Mouse (Mus musculus) layer of hippocampus, postnatal 36 days (tissue): ENCODE data around the gene Mrps16. TPM values are rescaled to one million over a fixed set of nuclear protein-coding genes. Genes with fewer than 3 reads are reported as not detected.

Experiments used
- DNase-seq, 2 experiments: peaks; one replicate each; pipeline ENCODE4 v3.0.0; 2022
- total RNA-seq, 2 experiments: library from RNA; stranded (reverse); gene quantifications; 2 replicates each; pipeline ENCODE4 v1.2.3; 2021

Mrps16 gene
- total RNA-seq, 2 experiments from 2014 or later: 34.0 to 37.4 TPM

- DNase-seq: no peak
Measured at GRCm38 (mm10) chr14:20363230-20363629, 30.2 kb downstream of the Mrps16 start.

- DNase-seq: peak; percentile 90 to 94
Measured at GRCm38 (mm10) chr14:20347991-20348541, 45.4 kb downstream of the Mrps16 start, which contains the start of the genes Ecd and Fam149b. Gene Ecd, minus strand, starts transcription at chr14:20348121. Gene Fam149b, plus strand, starts transcription at chr14:20348162.

GRCm38 (mm10) chr14:20347441-20347990 lies 45.9 kb downstream of the Mrps16 start:
- DNase-seq: no peak

- no peak for DNase-seq
Measured at GRCm38 (mm10) chr14:20345885-20346284, 47.5 kb downstream of the Mrps16 start.

- no peak for DNase-seq
Measured at GRCm38 (mm10) chr14:20340866-20341265, 52.6 kb downstream of the Mrps16 start.

GRCm38 (mm10) chr14:20340149-20340548 lies 53.3 kb downstream of the Mrps16 start:
- DNase-seq: no peak

GRCm38 (mm10) chr14:20339415-20339814 lies 54.0 kb downstream of the Mrps16 start:
- no peak for DNase-seq

Other genes with a start within 250 kb of the Mrps16 start
- under 1 TPM; 0.25 to 0.38 TPM for gene Kcnk5, start 211.8 kb downstream of the Mrps16 start, total RNA-seq
- not detected for gene Kcnk16, start 124.4 kb downstream of the Mrps16 start, total RNA-seq
- 10 to 100 TPM; 21.7 to 22.9 TPM for gene Nudt13, start 98.9 kb downstream of the Mrps16 start, total RNA-seq
- gene Ecd, start 45.5 kb downstream of the Mrps16 start, total RNA-seq: 10 to 100 TPM; 34.9 to 35.5 TPM
- 10 to 100 TPM; 50.8 to 53.1 TPM for gene Fam149b, start 45.5 kb downstream of the Mrps16 start, total RNA-seq
- gene Dnajc9, start 4.7 kb downstream of the Mrps16 start, total RNA-seq: 10 to 100 TPM; 24.8 to 25.0 TPM
- gene Cfap70, start 58.6 kb upstream of the Mrps16 start, total RNA-seq: 1 to 10 TPM in 1 of 2 experiments, under 1 TPM in 1; 0.75 to 2.4 TPM
- 10 to 100 TPM; 68.0 to 69.7 TPM for gene Anxa7, start 86.5 kb upstream of the Mrps16 start, total RNA-seq
- 1 to 10 TPM; 1.3 to 1.5 TPM for gene Mss51, start 103.3 kb upstream of the Mrps16 start, total RNA-seq
- gene Ppp3cb, start 152.9 kb upstream of the Mrps16 start, total RNA-seq: 100 to 1,000 TPM; 306 to 322 TPM
- gene Usp54, start 247.4 kb upstream of the Mrps16 start, total RNA-seq: 10 to 100 TPM; 49.1 to 57.8 TPM